Mouse (Mus musculus) hindbrain, embryonic 11.5 days (tissue): ENCODE measurements at regions not wholly inside any gene's neighbourhood (a gene's known extent, or its start where the extent isn't known, plus 50 kb on each side); places are given as distances from the start of the nearest gene placed in this dataset.
A peak's percentile ranks its signal among the peaks of the same experiment; 100 is the strongest.

Experiments used
- ATAC-seq: fragments of 200-750 bp; cut with Nextera tagmentation; 2 replicates; pipeline ENCODE4 v1.8.0; 2017; ENCODE audit warnings: mild to moderate bottlenecking, moderate TSS enrichment, moderate library complexity; ENCODE audit not compliant: low FRiP score
- DNase-seq: peaks from one replicate; pipeline ENCODE4 v3.0.0-alpha.2; 2015; ENCODE audit warnings: low spot score
- H3K27ac ChIP-seq: fragments of 300-500 bp; sonication (generic); 2 replicates; pipeline ENCODE4 v1.5.1; 2014; ENCODE audit warnings: mild to moderate bottlenecking, low read depth, low read length
- H3K27me3 ChIP-seq: fragments of 300-500 bp; sonication (generic); 2 replicates; pipeline ENCODE4 v1.6.1; 2014; ENCODE audit warnings: mild to moderate bottlenecking, low read length, moderate library complexity, mixed read lengths; ENCODE audit not compliant: control insufficient read depth, insufficient read depth
- H3K36me3 ChIP-seq: fragments of 300-500 bp; sonication (generic); 2 replicates; pipeline ENCODE4 v1.6.1; 2014; ENCODE audit warnings: mild to moderate bottlenecking, low read length, moderate library complexity, mixed read lengths; ENCODE audit not compliant: control insufficient read depth, insufficient read depth
- H3K4me1 ChIP-seq: fragments of 300-500 bp; sonication (generic); replicated peaks from 2 replicates; pipeline ENCODE4 v1.6.1; 2014; ENCODE audit warnings: low read length, mixed read lengths; ENCODE audit not compliant: control insufficient read depth, insufficient read depth
- H3K4me2 ChIP-seq: fragments of 300-500 bp; sonication (generic); replicated peaks from 2 replicates; pipeline ENCODE4 v1.6.1; 2014; ENCODE audit warnings: mild to moderate bottlenecking, low read depth, low read length
- H3K4me3 ChIP-seq: fragments of 300-500 bp; sonication (generic); 2 replicates; pipeline ENCODE4 v1.5.1; 2014; ENCODE audit warnings: low read depth, low read length
- H3K9ac ChIP-seq: fragments of 300-500 bp; sonication (generic); 2 replicates; pipeline ENCODE4 v1.6.1; 2014; ENCODE audit warnings: low read depth, low read length
- H3K9me3 ChIP-seq: fragments of 300-500 bp; sonication (generic); 2 replicates; pipeline ENCODE4 v1.6.1; 2016; ENCODE audit warnings: low read length; ENCODE audit not compliant: control insufficient read depth
- WGBS: fragments of 180-500 bp; shearing (Covaris S2); extraction: QIAGEN DNeasy Blood & Tissue Kit; methylation state at CpG from one replicate; pipeline ENCODE4 v1.1.7; 2014; 5-methylcytosine and 5-hydroxymethylcytosine counted together

DNA sequence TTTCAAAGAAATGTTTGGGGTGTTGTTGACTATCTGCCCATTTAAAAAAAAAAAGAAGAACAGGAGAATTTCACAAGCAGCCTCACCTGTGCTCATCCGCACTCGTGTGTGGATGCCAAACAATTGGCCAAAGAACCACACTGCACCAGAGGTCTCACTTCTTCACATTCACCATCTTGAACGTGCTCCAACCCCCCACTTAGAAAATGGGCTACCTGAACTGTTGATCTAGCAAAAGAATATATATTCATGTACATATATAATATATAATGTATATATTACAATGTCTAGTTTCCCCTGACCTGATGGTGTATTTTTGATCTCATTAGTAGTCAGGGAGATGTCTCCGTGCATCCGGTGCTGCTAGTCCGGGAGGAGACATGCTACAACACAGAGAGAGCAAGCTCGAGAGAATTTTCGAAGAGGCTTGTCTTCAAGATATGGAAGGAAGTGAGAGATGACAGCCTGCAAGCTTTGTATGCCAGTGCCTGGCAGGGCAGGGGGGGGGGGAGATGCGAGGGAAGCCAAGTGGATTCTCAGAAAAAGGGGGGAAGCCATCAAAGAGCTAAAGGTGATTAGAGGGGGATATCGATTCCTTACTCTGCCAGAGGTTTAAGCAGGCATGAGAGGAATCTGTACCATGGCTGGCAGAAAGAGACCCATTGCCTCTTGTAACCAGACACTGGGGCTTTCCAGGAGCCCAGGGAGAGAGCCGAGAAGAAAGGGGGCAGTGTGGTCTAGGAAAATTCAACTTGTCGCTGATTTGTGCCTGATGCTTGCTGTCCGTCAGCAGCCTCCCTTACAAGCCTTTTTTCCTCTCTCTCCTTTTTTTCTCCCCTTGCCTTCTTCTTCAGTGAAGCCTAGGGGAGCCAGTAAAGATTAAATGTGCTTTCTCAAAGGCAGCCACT lies 417.9 kb upstream of the Ubash3b start:
- DNase-seq = peak; percentile 76
- Histone ChIP-seq H3K4me1 (no peaks in the 10 kb centered on the region), H3K4me2 (peak overlapping the region; percentile 63), H3K36me3 (no peaks in the 10 kb centered on the region), H3K9ac (peak overlapping the region; percentile 95), H3K9me3 (no peaks in the 10 kb centered on the region), H3K27me3 (no peaks in the 10 kb centered on the region), H3K27ac (peak overlapping the region; percentile 95), H3K4me3 (peak overlapping the region; percentile 70)
- peak; percentile 83 for ATAC-seq
- 35% methylated on average over 13 of the region's 13 CpGs for WGBS

GRCm38 (mm10) chr9:41578221-41579106 lies 417.0 kb upstream of the Ubash3b start:
- Histone ChIP-seq H3K27me3 (no peaks in the 10 kb centered on the region), H3K4me3 (no peak overlapping the region), H3K36me3 (no peaks in the 10 kb centered on the region), H3K27ac (peak overlapping the region; percentile 95), H3K9ac (no peak overlapping the region), H3K4me1 (no peaks in the 10 kb centered on the region), H3K9me3 (no peaks in the 10 kb centered on the region), H3K4me2 (no peak overlapping the region)
- ATAC-seq = no peak
- WGBS = 69% methylated on average over 14 of the region's 14 CpGs
- DNase-seq = no peak

GRCm38 (mm10) chr9:41577760-41578159 lies 416.3 kb upstream of the Ubash3b start:
- H3K4me3 ChIP-seq = no peak overlapping the region
- no peak for ATAC-seq
- H3K9ac ChIP-seq = no peak overlapping the region
- H3K36me3 ChIP-seq = no peaks in the 10 kb centered on the region
- H3K4me1 ChIP-seq = no peaks in the 10 kb centered on the region
- 57% methylated on average over 1 of the region's 1 CpGs for WGBS
- no peak for DNase-seq
- H3K27ac ChIP-seq = no peak overlapping the region
- H3K27me3 ChIP-seq = no peaks in the 10 kb centered on the region
- no peak overlapping the region for H3K4me2 ChIP-seq
- no peaks in the 10 kb centered on the region for H3K9me3 ChIP-seq

DNA sequence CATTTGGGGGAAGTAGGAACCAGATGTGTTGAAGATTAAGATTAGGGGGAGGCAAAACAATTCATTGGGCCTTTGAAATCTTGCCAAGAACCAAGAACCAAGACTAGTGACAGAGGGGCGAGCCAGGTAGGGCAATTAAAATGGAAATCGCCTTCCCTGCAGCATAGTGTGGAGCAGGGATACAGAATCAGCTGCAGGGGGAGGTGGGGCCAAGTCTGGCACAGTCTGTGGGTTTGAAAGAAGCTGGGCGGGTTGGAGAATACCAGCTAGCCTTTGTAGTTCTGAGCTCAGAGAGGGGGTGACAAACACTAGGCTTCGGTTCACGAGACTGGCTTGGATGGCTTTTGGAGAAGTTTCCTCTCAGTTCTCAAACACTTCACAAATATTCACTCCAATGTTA lies 414.3 kb upstream of the Ubash3b start:
- ATAC-seq = no peak
- WGBS = 32% methylated on average over 5 of the region's 5 CpGs

GRCm38 (mm10) chr9:41570262-41570661 lies 408.8 kb upstream of the Ubash3b start:
- H3K27ac ChIP-seq = no peak overlapping the region
- no peaks in the 10 kb centered on the region for H3K27me3 ChIP-seq
- WGBS = 85% methylated on average over 4 of the region's 4 CpGs
- H3K36me3 ChIP-seq = no peaks in the 10 kb centered on the region
- DNase-seq (no peak), ATAC-seq (no peak)
- no peak overlapping the region for H3K4me2 ChIP-seq
- H3K9me3 ChIP-seq = no peaks in the 10 kb centered on the region
- H3K4me1 ChIP-seq = no peaks in the 10 kb centered on the region
- H3K4me3 ChIP-seq = no peak overlapping the region
- H3K9ac ChIP-seq = no peak overlapping the region

More for the DNA sequence above, 414.3 kb upstream of the Ubash3b start:
- H3K9me3 ChIP-seq = no peaks in the 10 kb centered on the region
- H3K9ac ChIP-seq = no peak overlapping the region
- no peak overlapping the region for H3K4me3 ChIP-seq
- no peak overlapping the region for H3K27ac ChIP-seq
- DNase-seq = no peak
- H3K4me1 ChIP-seq = no peaks in the 10 kb centered on the region
- H3K27me3 ChIP-seq = no peaks in the 10 kb centered on the region
- H3K4me2 ChIP-seq = no peak overlapping the region
- no peaks in the 10 kb centered on the region for H3K36me3 ChIP-seq

DNA sequence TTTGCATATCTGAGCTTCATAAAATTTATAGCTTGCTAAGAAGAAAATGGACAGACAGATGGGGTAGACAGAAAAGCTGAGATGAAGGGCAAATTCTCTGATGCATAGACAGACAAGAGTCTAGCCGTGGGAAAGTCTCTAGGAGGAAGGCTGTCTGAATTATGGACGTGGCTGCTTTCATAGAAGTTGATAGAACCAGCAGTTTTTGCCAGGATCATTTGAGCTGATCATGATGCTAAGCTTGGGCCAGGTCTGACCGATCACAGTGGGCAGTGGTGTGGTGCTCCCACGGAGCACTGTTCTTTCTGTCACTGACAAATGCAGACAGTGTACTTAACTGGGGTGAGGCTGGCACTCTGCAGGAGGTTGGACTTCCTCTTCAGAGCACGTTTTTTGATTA lies 405.0 kb upstream of the Ubash3b start:
- ATAC-seq = no peak
- DNase-seq = no peak
- Histone ChIP-seq H3K27me3 (no peaks in the 10 kb centered on the region), H3K9ac (no peak overlapping the region), H3K4me1 (0 out of 2 replicates have a peak, but pooled peaks cover 2% of the 10 kb centered on the region), H3K27ac (no peak overlapping the region), H3K4me2 (no peak overlapping the region), H3K9me3 (no peaks in the 10 kb centered on the region), H3K4me3 (no peak overlapping the region), H3K36me3 (no peaks in the 10 kb centered on the region)
- WGBS = 78% methylated on average over 5 of the region's 5 CpGs

DNA sequence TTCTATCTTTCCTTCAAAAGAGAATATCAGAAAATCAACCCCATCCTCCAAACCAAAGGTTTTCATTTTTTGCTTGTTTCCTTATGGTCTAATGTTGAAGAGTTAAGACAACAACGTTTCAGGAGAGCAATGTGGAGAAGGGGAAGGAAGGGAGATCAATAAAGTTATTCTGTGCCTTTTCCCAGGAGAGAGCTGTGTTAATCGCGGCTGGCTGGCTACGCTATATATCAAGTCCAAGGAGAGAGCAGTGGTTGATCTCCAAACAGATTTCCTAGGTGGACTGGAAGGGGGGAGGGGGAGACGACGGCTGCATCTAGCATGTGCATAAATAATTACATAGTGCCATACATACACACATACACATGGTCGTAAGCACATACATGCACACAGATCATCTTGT lies 404.3 kb upstream of the Ubash3b start:
- no peak overlapping the region for H3K4me3 ChIP-seq
- H3K27ac ChIP-seq = no peak overlapping the region
- no peaks in the 10 kb centered on the region for H3K9me3 ChIP-seq
- H3K4me2 ChIP-seq = no peak overlapping the region
- H3K4me1 ChIP-seq = 0 out of 2 replicates have a peak, but pooled peaks cover 2% of the 10 kb centered on the region
- no peaks in the 10 kb centered on the region for H3K27me3 ChIP-seq
- DNase-seq (no peak), ATAC-seq (no peak)
- H3K9ac ChIP-seq = no peak overlapping the region
- H3K36me3 ChIP-seq = no peaks in the 10 kb centered on the region
- WGBS = 77% methylated on average over 7 of the region's 7 CpGs

DNA sequence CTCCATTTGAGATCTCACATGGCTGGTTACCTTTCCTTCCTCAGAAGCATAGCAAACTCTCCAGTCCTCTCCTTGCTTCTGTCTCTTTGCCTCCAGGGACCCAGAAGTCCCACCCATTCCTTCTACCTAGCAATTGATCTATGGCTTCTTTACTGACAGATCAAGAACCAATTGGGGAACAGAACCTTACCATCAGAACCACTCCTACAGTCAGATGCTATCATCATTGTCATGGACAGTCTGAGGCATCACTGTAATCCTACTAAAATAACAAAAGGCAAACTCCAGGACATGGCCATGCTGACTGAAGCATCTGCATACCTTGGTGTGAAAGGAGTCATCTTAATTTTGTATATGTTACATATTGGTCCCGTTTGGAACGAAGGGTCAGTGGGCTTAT lies 401.9 kb upstream of the Ubash3b start:
- H3K4me1 ChIP-seq = 0 out of 2 replicates have a peak, but pooled peaks cover 2% of the 10 kb centered on the region
- no peak overlapping the region for H3K9ac ChIP-seq
- no peak for ATAC-seq

More for the DNA sequence above, 401.9 kb upstream of the Ubash3b start:
- no peaks in the 10 kb centered on the region for H3K9me3 ChIP-seq
- WGBS = 91% methylated on average over 2 of the region's 2 CpGs
- no peak for DNase-seq
- no peak overlapping the region for H3K4me2 ChIP-seq
- H3K27me3 ChIP-seq = no peaks in the 10 kb centered on the region
- H3K27ac ChIP-seq = no peak overlapping the region
- H3K36me3 ChIP-seq = no peaks in the 10 kb centered on the region
- no peak overlapping the region for H3K4me3 ChIP-seq
